Mouse (Mus musculus): Measurements from ENCODE around the gene Prkg2. TPM values are rescaled to one million over a fixed set of nuclear protein-coding genes. Genes with fewer than 3 reads are reported as not detected.

The Prkg2 gene
- polyA plus RNA-seq, 1 experiment, result 0.32 TPM

DNA sequence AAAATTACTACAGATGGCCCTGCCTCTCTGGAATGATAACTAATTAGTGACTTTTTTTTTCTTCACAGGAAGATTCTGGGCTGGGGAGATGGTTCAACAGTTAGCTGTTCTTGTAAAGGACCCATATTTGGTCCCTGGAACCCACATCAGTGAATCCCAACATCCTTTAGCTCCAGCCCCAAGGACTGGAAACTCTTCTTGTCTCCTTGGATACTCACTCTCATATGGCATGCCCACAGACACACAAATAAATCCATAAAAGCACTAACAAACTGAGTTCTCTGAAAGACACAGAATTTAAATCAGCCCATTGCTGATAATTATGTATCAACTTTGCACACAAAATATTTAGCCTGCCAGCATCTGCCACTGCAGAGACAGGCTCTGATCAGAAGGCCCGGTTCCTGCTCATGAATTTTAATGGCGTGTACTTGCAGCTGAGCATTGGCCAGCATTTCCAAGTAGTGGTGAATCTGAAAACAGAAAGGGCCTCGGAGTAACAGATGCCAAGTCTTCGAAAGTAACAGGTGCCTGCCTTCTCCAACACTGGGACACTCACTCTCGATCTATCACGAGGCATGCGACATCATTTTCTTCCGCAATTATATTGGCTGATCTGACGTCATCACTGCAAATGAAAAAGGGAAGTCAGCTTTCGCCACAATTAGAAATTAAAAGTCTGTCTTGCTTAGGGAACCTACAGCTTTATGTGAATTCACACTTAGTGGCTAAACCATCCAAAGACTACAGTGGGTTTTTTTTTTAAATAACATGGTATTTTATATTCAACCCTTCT, 61.1 kb downstream of the Prkg2 start:
- no peak for DNase-seq (ENCODE audit: low read depth)

DNA sequence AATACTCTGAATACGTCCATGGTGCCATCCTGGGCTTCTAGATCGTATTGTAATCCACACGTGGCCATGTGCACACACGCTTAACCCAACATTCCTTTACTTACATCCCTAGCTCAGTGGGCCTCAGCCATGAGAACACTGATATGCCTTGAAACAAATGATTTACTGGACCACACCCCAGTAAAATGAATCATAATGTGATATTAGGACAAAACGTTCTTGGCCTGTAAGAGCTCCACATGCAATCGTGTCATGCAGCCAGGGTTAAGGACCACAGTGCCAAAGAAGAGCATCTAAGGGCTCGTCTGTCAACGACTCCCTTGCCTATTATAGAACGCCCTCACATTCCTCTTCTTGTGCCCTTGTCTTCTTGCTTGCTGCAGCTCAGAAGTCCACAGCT, 70.5 kb downstream of the Prkg2 start:
- no peak for DNase-seq (ENCODE audit: low read depth)

DNA sequence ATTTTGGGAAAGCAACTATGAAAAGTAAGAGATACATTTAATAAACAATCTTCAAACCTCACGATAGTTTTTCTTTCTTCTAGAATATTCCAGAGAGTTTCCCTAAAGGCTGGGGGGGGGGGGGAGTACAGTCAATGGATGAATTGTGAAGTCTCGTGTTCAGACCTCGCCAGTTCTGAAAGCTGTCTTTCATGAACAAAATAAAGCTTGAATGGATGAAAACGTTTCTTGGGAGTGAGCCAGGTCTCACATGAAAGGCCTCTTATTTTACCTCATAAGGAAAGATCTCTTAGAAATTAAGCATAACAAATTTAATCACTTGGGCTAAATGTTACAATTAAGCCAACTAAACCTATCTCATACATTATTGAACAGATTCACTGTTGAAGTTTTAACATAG, 72.0 kb downstream of the Prkg2 start:
- no peak for DNase-seq (ENCODE audit: low read depth)

GRCm38 (mm10) chr5:98964367-98964766, 72.8 kb downstream of the Prkg2 start:
- no peak for DNase-seq (ENCODE audit: low read depth)

DNA sequence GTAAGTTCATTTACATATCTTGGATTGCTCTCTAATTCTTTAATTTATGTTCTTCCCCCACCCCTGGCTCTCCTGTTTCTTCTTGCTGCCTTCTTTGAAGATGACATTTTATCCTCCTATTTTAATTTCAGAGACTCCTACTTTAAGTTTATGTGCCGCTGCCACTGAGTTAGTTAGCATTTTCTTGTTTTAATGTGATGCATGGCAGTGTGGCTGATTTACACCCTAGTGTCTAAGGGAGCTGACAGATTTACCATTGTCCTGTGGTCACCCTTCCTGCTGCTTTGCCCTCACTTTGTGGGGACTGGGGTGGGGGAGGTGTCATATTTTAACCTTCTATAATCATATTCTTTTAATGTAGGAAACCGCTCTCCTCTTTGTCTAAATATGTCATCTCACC, 74.7 kb downstream of the Prkg2 start:
- no peak for DNase-seq (ENCODE audit: low read depth)

- DNase-seq (ENCODE audit: low read depth), result no peak
These were observed 81.6 kb downstream of the Prkg2 start for GRCm38 (mm10) chr5:98955576-98955975.

GRCm38 (mm10) chr5:98953386-98953785, 83.8 kb downstream of the Prkg2 start:
- DNase-seq (ENCODE audit: low read depth), result no peak

- DNase-seq (ENCODE audit: low read depth), result no peak
These were observed 85.6 kb downstream of the Prkg2 start for GRCm38 (mm10) chr5:98951566-98951965.

DNA sequence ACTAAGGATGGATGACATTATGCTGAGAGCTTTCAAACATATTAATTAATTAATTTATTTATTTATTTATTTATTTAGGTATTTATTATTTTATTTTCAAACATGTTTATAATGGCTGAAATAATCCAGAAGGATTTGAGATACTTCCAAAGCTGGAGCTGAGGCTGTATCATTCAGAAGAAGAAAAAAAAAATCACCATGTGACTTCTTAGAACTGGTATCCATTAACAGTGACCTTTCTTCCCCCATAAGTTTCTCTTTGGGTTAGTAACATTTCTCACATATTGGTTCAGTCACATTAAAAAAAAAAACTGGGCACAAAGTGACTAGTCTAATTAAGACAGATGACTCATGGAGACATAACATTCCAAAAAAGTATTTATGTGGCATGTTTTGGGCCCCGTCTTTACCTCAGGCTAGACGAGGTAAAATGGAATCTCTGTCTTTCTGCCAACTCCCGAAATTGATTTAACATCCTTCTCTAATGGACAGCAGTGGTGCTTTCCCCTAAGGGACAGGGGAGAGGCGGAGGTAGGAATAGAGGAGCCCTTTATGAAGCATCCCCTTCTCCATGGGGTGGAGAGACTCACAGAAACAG, 86.6 kb downstream of the Prkg2 start:
- DNase-seq (ENCODE audit: low read depth), result no peak

- no peak for DNase-seq (ENCODE audit: low read depth)
These were observed 87.4 kb downstream of the Prkg2 start for GRCm38 (mm10) chr5:98949784-98950183.

DNA sequence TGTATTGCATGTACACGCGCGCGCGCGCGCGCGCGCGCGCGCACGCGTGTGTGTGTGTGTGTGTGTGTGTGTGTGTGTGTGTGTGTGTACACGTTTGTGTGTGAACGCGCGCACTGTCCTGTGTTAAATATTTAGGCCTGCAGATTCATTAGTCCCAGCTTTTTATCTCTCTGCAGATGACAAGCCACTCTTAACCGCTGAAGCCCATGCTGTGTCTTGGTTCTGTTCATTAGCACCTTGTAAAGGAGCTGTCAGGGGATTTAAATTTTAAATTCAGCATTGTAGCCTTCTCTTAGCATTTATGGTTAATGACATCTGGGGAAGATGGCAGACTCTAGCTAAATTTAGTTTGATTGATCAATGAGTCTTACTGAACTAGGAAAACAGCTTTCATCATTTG, 90.5 kb downstream of the Prkg2 start:
- DNase-seq (ENCODE audit: low read depth), result no peak

GRCm38 (mm10) chr5:98946117-98946620, 91.0 kb downstream of the Prkg2 start:
- DNase-seq (ENCODE audit: low read depth), result no peak

DNA sequence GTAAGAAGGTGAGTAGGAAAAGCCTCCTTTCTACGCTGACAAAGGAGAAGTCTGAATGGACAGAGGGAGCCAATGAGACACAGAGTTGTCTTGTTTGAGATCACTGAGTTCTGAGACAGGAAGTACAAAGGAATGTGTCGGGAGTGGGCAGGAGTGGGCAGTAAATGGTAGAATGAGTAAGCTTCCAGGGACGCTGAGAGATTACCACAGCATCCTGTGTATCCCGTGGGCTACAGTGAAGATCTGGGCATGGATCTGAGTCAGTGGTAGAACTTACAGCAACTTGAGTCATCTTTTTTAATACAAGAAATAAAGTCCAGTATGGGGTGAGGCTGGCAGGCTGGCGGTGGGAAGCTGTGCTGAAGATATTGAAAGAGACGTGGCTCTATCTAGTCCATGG, 93.4 kb downstream of the Prkg2 start:
- DNase-seq (ENCODE audit: low read depth), result no peak

DNA sequence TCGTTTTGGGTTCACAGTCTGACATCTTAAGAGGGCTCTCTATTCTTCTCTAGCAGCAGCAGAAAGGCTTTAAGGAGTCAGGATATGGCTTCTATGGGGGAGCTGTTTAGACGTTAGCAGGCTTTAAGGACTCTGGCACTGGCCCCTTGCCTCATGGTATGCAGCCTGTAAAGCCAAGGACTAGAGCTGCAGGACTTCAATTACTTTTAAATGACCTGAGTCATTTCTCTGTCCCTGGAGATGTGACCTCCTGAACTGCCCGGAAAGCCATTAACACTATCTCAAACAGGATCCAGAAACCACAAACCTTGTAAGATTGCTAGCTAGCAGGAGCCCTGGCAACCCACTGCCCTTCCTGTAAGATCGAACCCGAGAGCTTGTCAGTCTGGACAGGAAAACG, 96.4 kb downstream of the Prkg2 start:
- no peak for DNase-seq (ENCODE audit: low read depth)

DNA sequence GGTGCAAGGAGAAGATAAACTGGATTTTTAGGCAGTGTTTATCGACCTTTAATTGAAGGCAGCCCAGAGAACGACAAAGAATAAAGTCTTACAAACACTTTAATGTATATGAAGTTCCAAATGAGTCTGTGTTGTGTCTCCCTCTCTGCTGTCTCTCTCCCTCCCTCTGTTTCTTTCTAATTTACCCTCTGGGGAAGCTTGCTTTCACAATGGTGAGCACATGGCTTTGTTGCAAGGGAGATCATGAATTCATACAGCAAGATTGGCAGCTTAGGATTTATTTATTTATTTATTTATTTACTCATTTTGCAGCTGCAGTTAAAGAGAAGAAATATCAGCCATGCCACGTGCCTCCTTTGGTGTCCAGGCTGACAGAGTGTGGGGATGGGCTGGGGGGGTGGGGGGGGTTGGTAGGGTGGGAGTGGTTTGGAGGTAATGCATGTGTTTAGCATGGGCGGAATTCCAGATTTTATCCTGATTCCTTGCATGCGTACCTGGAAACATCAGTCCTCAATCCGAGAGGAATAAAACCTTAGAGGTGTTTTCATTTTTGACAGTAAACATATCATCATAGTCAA, 97.4 kb downstream of the Prkg2 start:
- no peak for DNase-seq (ENCODE audit: low read depth)

DNA sequence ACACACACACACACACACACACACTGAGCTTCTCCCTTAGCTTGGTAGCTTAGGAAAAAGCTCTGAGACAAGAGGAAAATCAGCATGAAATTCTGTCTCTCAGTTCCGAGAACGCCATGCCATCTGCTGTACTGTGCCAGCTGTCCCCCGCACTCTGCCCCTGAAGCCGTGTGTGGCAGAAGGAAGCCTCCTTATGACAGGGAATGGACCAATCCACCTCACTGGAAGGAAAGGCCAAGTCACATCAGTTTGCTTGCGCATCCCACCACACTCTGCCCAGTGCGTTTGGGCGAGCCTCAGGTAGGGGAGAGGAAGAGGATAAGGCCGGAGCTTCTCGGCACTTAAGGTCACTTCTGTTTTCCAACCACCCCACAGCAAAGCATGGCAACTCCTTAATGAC, 98.0 kb downstream of the Prkg2 start:
- DNase-seq (ENCODE audit: low read depth), result no peak

DNA sequence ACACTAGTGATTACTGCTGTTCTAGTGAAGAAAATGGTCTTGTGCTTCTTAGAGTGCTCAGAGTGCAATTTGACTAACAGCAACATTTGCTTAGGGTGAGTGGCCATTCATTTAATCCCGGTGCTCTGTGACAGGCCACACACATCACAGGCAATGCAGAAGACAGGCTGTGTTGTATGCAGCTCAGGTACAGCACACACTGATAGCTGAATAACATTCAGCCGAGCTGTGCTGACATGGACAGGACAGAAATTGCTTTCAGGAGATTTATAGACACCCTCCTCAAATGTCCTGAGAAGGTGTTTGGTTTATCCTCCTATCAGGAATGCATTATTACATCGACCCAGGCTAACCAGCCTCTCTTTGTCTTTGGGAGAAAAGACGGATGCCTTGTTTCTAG, 99.3 kb downstream of the Prkg2 start:
- no peak for DNase-seq (ENCODE audit: low read depth)

- DNase-seq (ENCODE audit: low read depth), result no peak
These were observed 100.5 kb downstream of the Prkg2 start for GRCm38 (mm10) chr5:98936650-98937049.

- DNase-seq (ENCODE audit: low read depth), result no peak
These were observed 101.2 kb downstream of the Prkg2 start for GRCm38 (mm10) chr5:98935930-98936329.

- no peak for DNase-seq (ENCODE audit: low read depth)
These were observed 114.2 kb downstream of the Prkg2 start for GRCm38 (mm10) chr5:98922921-98923320.

DNA sequence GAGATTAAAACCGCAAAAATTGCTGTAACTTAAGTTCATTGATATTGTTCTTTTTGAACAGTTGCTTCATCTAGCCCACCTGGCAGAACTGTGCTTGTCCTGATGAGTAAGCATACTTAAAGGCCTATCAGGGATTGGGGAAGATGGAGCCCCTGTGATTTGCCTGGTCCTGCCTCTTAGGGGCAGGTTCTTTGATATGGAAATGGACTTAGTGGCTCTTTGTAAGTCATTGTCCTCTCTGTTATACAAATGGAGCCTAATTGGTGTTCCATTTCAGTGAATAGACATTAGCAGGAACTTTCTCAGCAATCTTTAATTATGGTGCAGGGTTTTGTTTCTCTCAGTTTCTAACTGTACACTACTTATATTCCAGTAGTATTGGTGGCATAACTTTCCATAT, 115.5 kb downstream of the Prkg2 start:
- DNase-seq (ENCODE audit: low read depth), result no peak

DNA sequence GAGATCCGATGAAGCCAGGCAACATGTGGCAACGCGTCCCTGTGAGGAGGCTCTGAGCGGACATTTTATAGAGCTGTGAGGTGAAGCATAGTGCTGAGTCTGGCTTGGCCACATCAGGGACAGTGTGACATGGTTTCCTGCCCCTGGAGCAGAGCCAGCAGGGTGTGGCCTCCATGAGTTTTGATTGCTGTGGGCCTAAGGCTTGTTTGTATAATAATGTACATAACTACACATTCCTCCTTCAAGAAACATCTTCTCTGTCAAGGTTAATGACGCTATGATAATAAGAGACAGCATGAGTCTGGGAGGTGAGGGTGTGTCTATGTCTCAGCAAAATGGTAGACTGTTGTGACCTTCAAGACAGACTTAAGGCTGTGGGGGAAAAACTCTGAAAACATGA, 118.4 kb downstream of the Prkg2 start:
- DNase-seq (ENCODE audit: low read depth), result no peak

GRCm38 (mm10) chr5:98902339-98902738, 134.8 kb downstream of the Prkg2 start:
- no peak for DNase-seq (ENCODE audit: low read depth)
